Mouse (Mus musculus) erythroblast, embryonic 14.5 days (primary cell): ENCODE data around the gene Selenbp2.

ENCODE experiments used
- GATA1 ChIP-seq: IDR thresholded peaks from 2 replicates; pipeline ENCODE4 v1.6.1; 2012; ENCODE audit warnings: low read length, inconsistent platforms, mixed read lengths
- TAL1 ChIP-seq: IDR thresholded peaks from 3 replicates; pipeline ENCODE4 v1.6.1; 2012; ENCODE audit warnings: low read length, inconsistent platforms, mixed read lengths

GRCm38 (mm10) chr3:94690616-94691247, 2.6 kb upstream of the Selenbp2 start:
- TF ChIP-seq GATA1: no peak
- TF ChIP-seq TAL1: no peak
